Comparison of ENCODE assay signal across 10 mouse cellular contexts in genomic region chr5:135533431-135533830, GRCm38 (mm10). TPM values are rescaled to one million over a fixed set of nuclear protein-coding genes. Genes with fewer than 3 reads are reported as not detected.
A peak's percentile ranks its signal among the peaks of the same experiment; 100 is the strongest.
DNase-seq lines count a peak whose midpoint lies in the region; ATAC-seq and TF ChIP-seq lines count a peak whose summit lies in the region.
"Had no signal": no experiment of that assay in that cellular context is flagged by ENCODE, and none has a peak within 500 bp of the region (broad histone marks: within the 10 kb centered on the region; RNA-seq: fewer than 3 reads in every experiment).

No protein-coding gene starts in this region.

- no peak overlapping the region for H3K4me3 ChIP-seq in kidney, embryonic 14.5 days (ENCODE audit: low read length)
- peak overlapping the region; percentile 56 for H3K4me3 ChIP-seq in gastrocnemius, adult 2 months
- H3K4me3 ChIP-seq in forebrain, embryonic 14.5 days (ENCODE audit: low read depth, low read length) = no peak overlapping the region
- H3K4me3 ChIP-seq: limb, embryonic 12.5 days had no signal

- DNase-seq in kidney, adult 11 months = peak; percentile 73
- DNase-seq in gastrocnemius, adult 2 months = peak; percentile 79
- DNase-seq in kidney, adult 9 months = peak; percentile 74
- DNase-seq in ovary, postnatal 14 days (ENCODE audit: low spot score) = peak; percentile 24
- no peak for DNase-seq in forebrain, embryonic 14.5 days (ENCODE audit: low spot score)
- DNase-seq in cerebellum, adult 9-10 months = no peak
- DNase-seq in layer of hippocampus, adult 11-12 months (ENCODE audit: low spot score) = no peak

- no peaks in the 10 kb centered on the region for H3K27me3 ChIP-seq in kidney, embryonic 14.5 days (ENCODE audit: control insufficient read depth, insufficient read depth, low read length)
- H3K27me3 ChIP-seq in forebrain, embryonic 14.5 days (replicated peaks; ENCODE audit: control insufficient read depth, insufficient read depth, low read length) = no peaks in the 10 kb centered on the region
- H3K27me3 ChIP-seq: limb, embryonic 12.5 days had no signal

- H3K27ac ChIP-seq in kidney, embryonic 14.5 days (ENCODE audit: low read depth, low read length) = no peak overlapping the region
- H3K27ac ChIP-seq in gastrocnemius, adult 2 months = peak overlapping the region; percentile 87
- no peak overlapping the region for H3K27ac ChIP-seq in forebrain, embryonic 14.5 days (ENCODE audit: low read depth, low read length)
- H3K27ac ChIP-seq: limb, embryonic 12.5 days had no signal

- H3K9me3 ChIP-seq in kidney, embryonic 14.5 days (ENCODE audit: control insufficient read depth, low read length) = no peaks in the 10 kb centered on the region
- no peaks in the 10 kb centered on the region for H3K9me3 ChIP-seq in forebrain, embryonic 14.5 days (replicated peaks; ENCODE audit: control insufficient read depth, low read length)
- H3K9me3 ChIP-seq: limb, embryonic 12.5 days had no signal

- H3K36me3 ChIP-seq in kidney, embryonic 14.5 days (ENCODE audit: control insufficient read depth, insufficient read depth, low read length) = no peaks in the 10 kb centered on the region
- no peaks in the 10 kb centered on the region for H3K36me3 ChIP-seq in forebrain, embryonic 14.5 days (ENCODE audit: control insufficient read depth, insufficient read depth, low read length)

- TF ChIP-seq CTCF in gastrocnemius, adult 2 months (IDR thresholded peaks at IDR 0.05) = no peak

- ATAC-seq in kidney, embryonic 14.5 days (ENCODE audit: low FRiP score, low TSS enrichment) = no peak
- ATAC-seq in forebrain, embryonic 14.5 days = no peak

- H3K9ac ChIP-seq in kidney, embryonic 14.5 days (ENCODE audit: low read depth, low read length) = no peak overlapping the region
- H3K9ac ChIP-seq in forebrain, embryonic 14.5 days (ENCODE audit: low read length) = no peak overlapping the region
- H3K9ac ChIP-seq: limb, embryonic 12.5 days had no signal

- H3K4me2 ChIP-seq in kidney, embryonic 14.5 days (replicated peaks; ENCODE audit: low read depth, low read length) = no peak overlapping the region
- H3K4me2 ChIP-seq in forebrain, embryonic 14.5 days (ENCODE audit: low read length) = no peak overlapping the region
- H3K4me2 ChIP-seq: limb, embryonic 12.5 days had no signal

- 0 out of 2 replicates have a peak, but pooled peaks cover 6% of the 10 kb centered on the region for H3K4me1 ChIP-seq in kidney, embryonic 14.5 days (ENCODE audit: control insufficient read depth, insufficient read depth, low read length)
- no peaks in the 10 kb centered on the region for H3K4me1 ChIP-seq in forebrain, embryonic 14.5 days (ENCODE audit: control insufficient read depth, insufficient read depth, low read length)

- 61% methylated on average over 10 of the region's 10 CpGs for WGBS in kidney, embryonic 14.5 days
- WGBS in forebrain, embryonic 14.5 days = 85% methylated on average over 10 of the region's 10 CpGs

- intact Hi-C loops in gastrocnemius, adult 2 months (cut with DNase I) = no loop called here

RNA-seq across cellular contexts. Expression of gene Hip1, which starts 11.5 kb away (rescaled TPM):
- 34.9 and 61.7 TPM in 2 replicates for polyA plus RNA-seq in kidney, embryonic 14.5 days (2014; fragmentation: Nextera tagmentation; extraction: Ambion mirVana)
- 10 to 100 TPM; 19.6 to 22.9 TPM for total RNA-seq in gastrocnemius, adult 2 months (2021)
- 24.6 and 30.0 TPM in 2 replicates for polyA plus RNA-seq in forebrain, embryonic 14.5 days (2014; fragmentation: Nextera tagmentation; extraction: Ambion mirVana)

RNA-seq across cellular contexts. Expression of gene Ccl26, which starts 29.9 kb away (rescaled TPM):
- not detected in 2 replicates for polyA plus RNA-seq in kidney, embryonic 14.5 days (2014; fragmentation: Nextera tagmentation; extraction: Ambion mirVana)
- total RNA-seq in gastrocnemius, adult 2 months (2021) = not detected
- polyA plus RNA-seq in forebrain, embryonic 14.5 days (2014; fragmentation: Nextera tagmentation; extraction: Ambion mirVana) = not detected in 2 replicates
- total RNA-seq: common myeloid progenitor, adult 5-6 weeks had no signal
- polyA plus RNA-seq: limb, embryonic 12.5 days had no signal

RNA-seq across cellular contexts. Expression of gene Ccl24, which starts 39.4 kb away (rescaled TPM):
- 0.43 and 2.3 TPM in 2 replicates for polyA plus RNA-seq in kidney, embryonic 14.5 days (2014; fragmentation: Nextera tagmentation; extraction: Ambion mirVana)
- 1 to 10 TPM in 1 of 2 experiments, under 1 TPM in 1; 0.66 to 1.3 TPM for total RNA-seq in gastrocnemius, adult 2 months (2021)
- polyA plus RNA-seq in forebrain, embryonic 14.5 days (2014; fragmentation: Nextera tagmentation; extraction: Ambion mirVana) = 1.0 and 1.9 TPM in 2 replicates
- total RNA-seq: common myeloid progenitor, adult 5-6 weeks had no signal

Comparison
In these comparisons a context has a peak if more than half of its experiments do, and no peak if none do; other contexts are left out.
1. DNase-seq: peak in kidney, adult 11 months (single experiment), gastrocnemius, adult 2 months (single experiment), kidney, adult 9 months (single experiment) and ovary, postnatal 14 days (single experiment); none in forebrain, embryonic 14.5 days (single experiment), cerebellum, adult 9-10 months (single experiment) and layer of hippocampus, adult 11-12 months (single experiment).